Mouse (Mus musculus): ENCODE data around the gene Dohh. TPM values are rescaled to one million over a fixed set of nuclear protein-coding genes. Genes with fewer than 3 reads are reported as not detected.

The Dohh gene
- polyA plus RNA-seq, 1 experiment from 2014 or later = 44.8 TPM

- Histone ChIP-seq H3K27ac (ENCODE audit: low read length) (no peak overlapping the region), H3K9me3 (ENCODE audit: control insufficient read depth, low read depth, low read length) (no peaks in the 10 kb centered on the region), H3K4me3 (ENCODE audit: low read depth, low read length) (no peak overlapping the region), H3K36me3 (ENCODE audit: control insufficient read depth, insufficient read depth, low read length) (no peaks in the 10 kb centered on the region), H3K9ac (replicated peaks; ENCODE audit: low read depth, low read length) (no peak overlapping the region), H3K4me2 (replicated peaks; ENCODE audit: low read depth, low read length) (no peak overlapping the region), H3K4me1 (ENCODE audit: control insufficient read depth, insufficient read depth, low read length) (peaks cover 42% of the 10 kb centered on the region), H3K27me3 (ENCODE audit: control insufficient read depth, insufficient read depth, low read length) (no peaks in the 10 kb centered on the region)
- no peak for ATAC-seq (ENCODE audit: insufficient number of reproducible peaks, insufficient read depth, low FRiP score, low read depth)
- WGBS = 88% methylated on average over 7 of the region's 7 CpGs
These were observed 44.3 kb downstream of the Dohh start for GRCm38 (mm10) chr10:81428507-81428870.

DNA sequence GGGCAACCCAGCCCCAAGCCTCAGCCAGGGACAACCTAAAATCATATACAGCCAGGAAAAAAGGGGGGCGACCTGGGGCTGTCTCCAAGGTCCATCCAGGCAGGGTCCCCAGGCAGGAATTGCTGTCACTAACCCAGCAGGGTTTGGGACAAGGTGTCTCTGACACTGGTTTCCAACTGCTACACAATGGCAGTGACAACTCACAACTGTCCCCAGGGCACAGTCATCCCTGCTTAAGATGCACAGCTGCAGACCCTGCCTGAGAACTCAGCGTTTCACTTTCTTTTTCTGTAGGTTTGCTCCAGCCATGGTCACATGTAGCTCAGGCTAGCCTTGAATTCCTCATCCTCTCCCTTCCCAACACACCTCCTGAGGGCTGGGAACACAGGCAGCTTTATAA, 44.9 kb downstream of the Dohh start:
- no peak overlapping the region for H3K27ac ChIP-seq (ENCODE audit: low read length)

DNA sequence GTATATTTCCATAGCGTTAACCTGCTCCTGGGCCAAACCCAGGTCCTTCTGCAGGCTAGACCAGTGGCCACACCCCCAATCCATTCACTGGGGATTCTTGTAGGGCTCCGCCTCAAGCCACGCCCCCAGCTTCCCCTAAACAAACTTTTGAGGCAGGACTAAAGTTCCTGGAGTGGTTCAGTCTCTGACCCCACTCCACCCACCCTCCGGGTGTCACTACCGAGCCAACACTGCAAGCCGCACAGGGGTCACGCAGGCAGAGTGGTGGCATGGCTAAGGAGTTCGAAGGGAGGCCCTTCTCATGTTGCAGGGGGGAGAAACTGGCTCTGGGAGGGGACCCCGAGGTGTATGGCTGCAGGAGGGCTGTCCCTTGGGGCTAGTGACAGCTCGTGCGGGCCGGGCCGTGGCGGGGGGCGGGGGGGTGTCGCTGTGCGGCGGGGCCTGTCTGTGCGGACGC, 45.4 kb downstream of the Dohh start:
- H3K9me3 ChIP-seq (ENCODE audit: control insufficient read depth, low read depth, low read length) = no peaks in the 10 kb centered on the region
- H3K4me1 ChIP-seq (ENCODE audit: control insufficient read depth, insufficient read depth, low read length) = peaks cover 35% of the 10 kb centered on the region

More for the DNA sequence above, 44.9 kb downstream of the Dohh start:
- 37% methylated on average over 2 of the region's 2 CpGs for WGBS
- Histone ChIP-seq H3K4me3 (ENCODE audit: low read depth, low read length) (0 out of 2 replicates have a peak overlapping the region, but pooled peaks have one; percentile 76), H3K9ac (replicated peaks; ENCODE audit: low read depth, low read length) (no peak overlapping the region), H3K27me3 (ENCODE audit: control insufficient read depth, insufficient read depth, low read length) (no peaks in the 10 kb centered on the region), H3K4me2 (replicated peaks; ENCODE audit: low read depth, low read length) (no peak overlapping the region), H3K36me3 (ENCODE audit: control insufficient read depth, insufficient read depth, low read length) (no peaks in the 10 kb centered on the region), H3K4me1 (ENCODE audit: control insufficient read depth, insufficient read depth, low read length) (peaks cover 41% of the 10 kb centered on the region), H3K9me3 (ENCODE audit: control insufficient read depth, low read depth, low read length) (no peaks in the 10 kb centered on the region)
- no peak for ATAC-seq (ENCODE audit: insufficient number of reproducible peaks, insufficient read depth, low FRiP score, low read depth)

DNA sequence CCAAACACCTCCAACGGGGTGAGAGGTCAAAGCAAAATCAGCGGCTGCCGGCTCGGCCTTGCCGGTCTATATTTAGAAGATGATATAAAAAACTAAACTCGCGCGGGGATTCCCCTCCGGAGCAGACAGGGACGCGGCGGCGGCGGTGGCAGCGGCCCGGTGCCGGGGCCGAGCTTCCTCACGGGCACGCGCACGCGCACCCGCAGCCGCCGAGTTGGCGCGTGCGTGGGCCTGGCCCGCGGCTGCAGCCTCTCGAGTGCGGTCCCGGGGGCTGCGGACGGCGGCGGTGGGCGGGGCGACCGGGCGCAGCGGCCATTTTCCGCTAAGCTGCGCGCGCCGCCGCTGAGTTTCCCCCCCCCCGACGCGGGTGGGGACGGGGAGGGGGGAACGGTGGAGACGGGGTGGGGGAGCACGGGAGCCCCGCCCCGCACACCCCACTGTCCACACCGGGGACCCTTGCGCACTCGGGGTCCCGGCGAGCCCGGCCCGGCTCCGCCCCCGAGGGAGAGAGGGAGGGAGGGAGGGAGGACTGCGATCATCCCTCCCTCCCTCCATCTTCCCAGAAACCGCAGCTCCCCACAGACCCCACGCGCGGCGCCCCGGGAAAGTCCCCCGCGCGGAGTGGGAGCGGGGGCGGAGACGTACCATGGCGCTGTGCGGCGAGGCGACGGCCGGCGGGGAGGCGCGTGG, 46.1 kb downstream of the Dohh start:
- H3K4me1 ChIP-seq (ENCODE audit: control insufficient read depth, insufficient read depth, low read length) = peaks cover 29% of the 10 kb centered on the region
- H3K9ac ChIP-seq (replicated peaks; ENCODE audit: low read depth, low read length) = peak overlapping the region; percentile 73
- no peaks in the 10 kb centered on the region for H3K36me3 ChIP-seq (ENCODE audit: control insufficient read depth, insufficient read depth, low read length)
- peak overlapping the region; percentile 86 for H3K4me2 ChIP-seq (replicated peaks; ENCODE audit: low read depth, low read length)
- no peaks in the 10 kb centered on the region for H3K9me3 ChIP-seq (ENCODE audit: control insufficient read depth, low read depth, low read length)
- H3K27ac ChIP-seq (ENCODE audit: low read length) = peak overlapping the region; percentile 89
- H3K4me3 ChIP-seq (ENCODE audit: low read depth, low read length) = peak overlapping the region; percentile 76
- ATAC-seq (ENCODE audit: insufficient number of reproducible peaks, insufficient read depth, low FRiP score, low read depth) = peak; percentile 12; the same call in 1 of the 2 replicates
- no peaks in the 10 kb centered on the region for H3K27me3 ChIP-seq (ENCODE audit: control insufficient read depth, insufficient read depth, low read length)
- WGBS = under 1% methylated on average over 75 of the region's 89 CpGs

More for the DNA sequence above, 45.4 kb downstream of the Dohh start:
- no peaks in the 10 kb centered on the region for H3K27me3 ChIP-seq (ENCODE audit: control insufficient read depth, insufficient read depth, low read length)
- peak overlapping the region; percentile 76 for H3K4me3 ChIP-seq (ENCODE audit: low read depth, low read length)
- H3K9ac ChIP-seq (replicated peaks; ENCODE audit: low read depth, low read length) = peak overlapping the region; percentile 73
- peak overlapping the region; percentile 89 for H3K27ac ChIP-seq (ENCODE audit: low read length)
- H3K36me3 ChIP-seq (ENCODE audit: control insufficient read depth, insufficient read depth, low read length) = no peaks in the 10 kb centered on the region
- peak; percentile 21; the same call in 1 of the 2 replicates for ATAC-seq (ENCODE audit: insufficient number of reproducible peaks, insufficient read depth, low FRiP score, low read depth)
- H3K4me2 ChIP-seq (replicated peaks; ENCODE audit: low read depth, low read length) = peak overlapping the region; percentile 86
- under 1% methylated on average over 19 of the region's 20 CpGs for WGBS

DNA sequence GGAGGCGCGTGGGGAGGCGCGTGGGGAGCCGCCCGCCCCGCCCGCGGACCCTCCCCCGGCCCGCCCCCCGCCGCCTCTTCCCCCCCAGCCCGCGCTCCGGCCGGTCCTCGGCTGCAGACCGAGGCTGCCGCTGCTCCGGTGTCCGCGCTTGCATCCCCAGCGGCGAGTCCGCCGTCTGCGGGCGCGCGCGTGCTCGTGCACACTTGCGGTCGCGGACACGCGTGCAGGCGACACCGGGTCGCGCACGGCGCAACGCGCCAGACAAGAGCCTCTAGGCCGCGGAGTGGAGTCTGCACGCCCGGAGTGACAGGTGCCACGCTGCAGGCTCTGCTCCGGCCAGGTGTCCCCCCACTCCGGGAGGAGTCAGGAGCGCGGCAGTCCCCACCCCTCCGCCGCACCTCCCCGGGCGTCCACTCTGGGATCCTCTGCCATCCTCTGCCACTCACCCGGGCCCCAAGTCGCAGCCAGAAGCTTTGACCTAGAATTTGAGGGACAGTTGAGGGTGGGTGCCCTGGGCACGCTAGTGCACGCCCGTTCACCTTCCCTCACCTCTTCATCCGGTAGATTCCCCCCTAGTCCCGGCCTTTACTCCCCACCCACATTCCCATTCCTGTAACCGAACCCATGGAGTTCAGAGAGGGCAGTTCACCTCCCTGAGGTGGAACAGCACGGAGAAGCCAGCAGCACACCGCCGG, 46.8 kb downstream of the Dohh start:
- H3K36me3 ChIP-seq (ENCODE audit: control insufficient read depth, insufficient read depth, low read length) = no peaks in the 10 kb centered on the region
- WGBS = 2% methylated on average over 53 of the region's 70 CpGs
- peak overlapping the region; percentile 89 for H3K27ac ChIP-seq (ENCODE audit: low read length)
- peaks cover 22% of the 10 kb centered on the region for H3K4me1 ChIP-seq (ENCODE audit: control insufficient read depth, insufficient read depth, low read length)
- H3K9ac ChIP-seq (replicated peaks; ENCODE audit: low read depth, low read length) = peak overlapping the region; percentile 73
- H3K9me3 ChIP-seq (ENCODE audit: control insufficient read depth, low read depth, low read length) = no peaks in the 10 kb centered on the region
- no peaks in the 10 kb centered on the region for H3K27me3 ChIP-seq (ENCODE audit: control insufficient read depth, insufficient read depth, low read length)
- 0 out of 2 replicates have a peak, but pooled peaks have one; percentile 1 for ATAC-seq (ENCODE audit: insufficient number of reproducible peaks, insufficient read depth, low FRiP score, low read depth)
- H3K4me3 ChIP-seq (ENCODE audit: low read depth, low read length) = peak overlapping the region; percentile 76
- peak overlapping the region; percentile 86 for H3K4me2 ChIP-seq (replicated peaks; ENCODE audit: low read depth, low read length)

GRCm38 (mm10) chr10:81431526-81432168, 47.4 kb downstream of the Dohh start:
- Histone ChIP-seq H3K9ac (replicated peaks; ENCODE audit: low read depth, low read length) (no peak overlapping the region), H3K4me2 (replicated peaks; ENCODE audit: low read depth, low read length) (peak overlapping the region; percentile 86), H3K27ac (ENCODE audit: low read length) (0 out of 2 replicates have a peak overlapping the region, but pooled peaks have one; percentile 10), H3K36me3 (ENCODE audit: control insufficient read depth, insufficient read depth, low read length) (no peaks in the 10 kb centered on the region), H3K9me3 (ENCODE audit: control insufficient read depth, low read depth, low read length) (no peaks in the 10 kb centered on the region), H3K4me1 (ENCODE audit: control insufficient read depth, insufficient read depth, low read length) (peaks cover 17% of the 10 kb centered on the region), H3K27me3 (ENCODE audit: control insufficient read depth, insufficient read depth, low read length) (no peaks in the 10 kb centered on the region), H3K4me3 (ENCODE audit: low read depth, low read length) (peak overlapping the region; percentile 76; the same call in 1 of the 2 replicates)
- no peak for ATAC-seq (ENCODE audit: insufficient number of reproducible peaks, insufficient read depth, low FRiP score, low read depth)
- 16% methylated on average over 15 of the region's 15 CpGs for WGBS

DNA sequence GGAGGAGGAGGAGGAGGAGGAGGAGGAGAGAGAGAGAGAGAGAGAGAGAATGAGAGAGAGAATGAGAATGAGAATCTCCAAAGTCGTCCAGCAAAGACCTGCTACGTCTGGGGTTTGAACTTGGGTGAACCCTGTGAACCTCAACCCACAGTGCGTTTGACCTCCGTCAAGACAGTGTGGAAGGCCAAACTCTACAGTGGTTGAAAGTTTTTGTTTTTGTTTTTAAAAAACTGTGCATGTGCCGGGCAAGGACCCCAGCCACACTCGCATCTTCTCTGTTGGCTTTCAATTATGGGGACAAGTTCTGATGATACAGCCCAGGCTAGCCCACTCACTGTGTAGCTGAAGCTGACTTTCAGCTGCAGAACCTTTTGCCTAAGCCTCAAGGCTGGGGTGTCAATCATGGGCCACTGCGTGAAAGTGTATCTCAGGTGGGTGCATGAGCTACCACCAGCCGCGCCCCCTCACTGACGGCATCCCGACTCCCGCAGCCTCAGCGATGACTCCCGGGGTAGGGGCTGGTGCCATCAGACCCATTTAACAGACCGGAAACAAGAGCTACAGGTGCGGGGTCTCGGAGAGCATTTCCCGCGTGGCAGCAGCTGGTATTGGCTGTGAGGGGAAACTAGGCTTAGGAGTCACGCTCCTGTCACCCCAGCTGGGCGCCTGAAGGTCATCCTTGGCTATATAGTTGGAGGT, 48.1 kb downstream of the Dohh start:
- H3K9ac ChIP-seq (replicated peaks; ENCODE audit: low read depth, low read length) = no peak overlapping the region
- no peak for ATAC-seq (ENCODE audit: insufficient number of reproducible peaks, insufficient read depth, low FRiP score, low read depth)
- no peak overlapping the region for H3K27ac ChIP-seq (ENCODE audit: low read length)
- no peaks in the 10 kb centered on the region for H3K9me3 ChIP-seq (ENCODE audit: control insufficient read depth, low read depth, low read length)
- WGBS = 61% methylated on average over 21 of the region's 21 CpGs
- H3K27me3 ChIP-seq (ENCODE audit: control insufficient read depth, insufficient read depth, low read length) = no peaks in the 10 kb centered on the region
- no peaks in the 10 kb centered on the region for H3K36me3 ChIP-seq (ENCODE audit: control insufficient read depth, insufficient read depth, low read length)
- peaks cover 16% of the 10 kb centered on the region for H3K4me1 ChIP-seq (ENCODE audit: control insufficient read depth, insufficient read depth, low read length)
- no peak overlapping the region for H3K4me3 ChIP-seq (ENCODE audit: low read depth, low read length)
- H3K4me2 ChIP-seq (replicated peaks; ENCODE audit: low read depth, low read length) = peak overlapping the region; percentile 23; the same call in 1 of the 2 replicates

DNA sequence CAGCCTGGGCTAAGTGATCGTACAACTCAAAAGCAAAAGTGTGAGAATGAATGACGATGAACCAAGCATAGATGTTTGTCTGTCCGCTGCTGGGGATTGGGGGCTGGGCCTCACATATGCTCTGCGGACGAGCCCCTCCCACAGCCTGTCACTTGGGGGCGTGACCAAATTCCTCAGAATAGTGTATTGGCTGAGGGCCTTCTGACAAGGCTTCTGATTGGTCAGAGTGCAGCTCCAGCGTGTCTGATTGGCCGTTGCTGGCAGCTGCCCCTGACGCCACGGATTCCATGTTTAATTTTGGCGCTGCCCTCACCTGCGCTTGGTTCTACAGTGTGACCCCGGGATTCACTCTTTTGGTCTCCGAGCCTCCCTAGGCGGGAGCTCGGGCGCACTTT, 48.6 kb downstream of the Dohh start:
- 5% methylated on average over 17 of the region's 17 CpGs for WGBS
- no peak overlapping the region for H3K27ac ChIP-seq (ENCODE audit: low read length)
- no peaks in the 10 kb centered on the region for H3K9me3 ChIP-seq (ENCODE audit: control insufficient read depth, low read depth, low read length)
- no peaks in the 10 kb centered on the region for H3K27me3 ChIP-seq (ENCODE audit: control insufficient read depth, insufficient read depth, low read length)
- H3K9ac ChIP-seq (replicated peaks; ENCODE audit: low read depth, low read length) = no peak overlapping the region
- H3K4me1 ChIP-seq (ENCODE audit: control insufficient read depth, insufficient read depth, low read length) = peaks cover 16% of the 10 kb centered on the region
- no peak overlapping the region; the same call in 1 of the 2 replicates for H3K4me3 ChIP-seq (ENCODE audit: low read depth, low read length)
- H3K36me3 ChIP-seq (ENCODE audit: control insufficient read depth, insufficient read depth, low read length) = no peaks in the 10 kb centered on the region
- ATAC-seq (ENCODE audit: insufficient number of reproducible peaks, insufficient read depth, low FRiP score, low read depth) = peak; percentile 84
- H3K4me2 ChIP-seq (replicated peaks; ENCODE audit: low read depth, low read length) = peak overlapping the region; percentile 36

All from stomach, embryonic 14.5 days (tissue).